ENCODE assay signal across 9 mouse cellular contexts in genomic region chr11:88692374-88692773, GRCm38 (mm10). TPM values are rescaled to one million over a fixed set of nuclear protein-coding genes. Genes with fewer than 3 reads are reported as not detected.
A peak's percentile ranks its signal among the peaks of the same experiment; 100 is the strongest.
DNase-seq lines count a peak whose midpoint lies in the region; ATAC-seq and TF ChIP-seq lines count a peak whose summit lies in the region.
"Had no signal": no experiment of that assay in that cellular context is flagged by ENCODE, and none has a peak within 500 bp of the region (broad histone marks: within the 10 kb centered on the region; RNA-seq: fewer than 3 reads in every experiment).

No protein-coding gene starts in this region.

- H3K36me3 ChIP-seq in embryonic facial prominence, embryonic 14.5 days (ENCODE audit: control insufficient read depth, insufficient read depth, low read length), result peaks cover 24% of the 10 kb centered on the region
- H3K36me3 ChIP-seq in hindbrain, postnatal 0 days (ENCODE audit: insufficient read depth, low read length), result no peaks in the 10 kb centered on the region
- H3K36me3 ChIP-seq in stomach, postnatal 0 days (ENCODE audit: control insufficient read depth, insufficient read depth, low read length), result no peaks in the 10 kb centered on the region; the same call in 1 of the 2 replicates

- peak; percentile 47; the same call in 1 of the 2 replicates for ATAC-seq in embryonic facial prominence, embryonic 14.5 days (ENCODE audit: low read depth)
- ATAC-seq in hindbrain, postnatal 0 days, result peak; percentile 55
- ATAC-seq in stomach, postnatal 0 days (ENCODE audit: low FRiP score, low TSS enrichment), result 0 out of 2 replicates have a peak, but pooled peaks have one; percentile 27
- ATAC-seq: Patski had no signal

- TF ChIP-seq CTCF in hindbrain, postnatal 0 days (IDR thresholded peaks at IDR 0.05; ENCODE audit: low read depth), result no peak
- TF ChIP-seq CTCF in stomach, postnatal 0 days (IDR thresholded peaks at IDR 0.05; ENCODE audit: low read depth), result no peak

- no peaks in the 10 kb centered on the region for H3K27me3 ChIP-seq in embryonic facial prominence, embryonic 14.5 days (replicated peaks; ENCODE audit: control insufficient read depth, insufficient read depth, low read length)
- H3K27me3 ChIP-seq in hindbrain, postnatal 0 days (ENCODE audit: insufficient read depth, low read length), result no peaks in the 10 kb centered on the region
- H3K27me3 ChIP-seq in stomach, postnatal 0 days (ENCODE audit: control insufficient read depth, insufficient read depth, low read length), result no peaks in the 10 kb centered on the region
- H3K27me3 ChIP-seq: Patski had no signal

- H3K4me1 ChIP-seq in embryonic facial prominence, embryonic 14.5 days (ENCODE audit: control insufficient read depth, insufficient read depth, low read length), result peaks cover 45% of the 10 kb centered on the region
- H3K4me1 ChIP-seq in hindbrain, postnatal 0 days (ENCODE audit: insufficient read depth, low read length), result peaks cover 11% of the 10 kb centered on the region; the same call in 1 of the 2 replicates
- H3K4me1 ChIP-seq in stomach, postnatal 0 days (replicated peaks; ENCODE audit: control insufficient read depth, insufficient read depth), result 0 out of 2 replicates have a peak, but pooled peaks cover 9% of the 10 kb centered on the region

- no peak for TF ChIP-seq EP300 in stomach, postnatal 0 days (optimal IDR thresholded peaks at IDR 0.05)

- no peak overlapping the region for H3K4me2 ChIP-seq in embryonic facial prominence, embryonic 14.5 days (ENCODE audit: low read depth, low read length)
- H3K4me2 ChIP-seq in hindbrain, postnatal 0 days (ENCODE audit: low read depth, low read length), result no peak overlapping the region
- H3K4me2 ChIP-seq in stomach, postnatal 0 days (replicated peaks; ENCODE audit: low read depth), result no peak overlapping the region

- peak; percentile 25 to 41 for DNase-seq in lung, postnatal 4 days
- no peak for DNase-seq in lung, postnatal 10 days
- DNase-seq in embryonic facial prominence, embryonic 14.5 days (ENCODE audit: low spot score), result peak; percentile 74
- DNase-seq in hindbrain, postnatal 0 days (ENCODE audit: low spot score), result peak; percentile 33
- no peak for DNase-seq in stomach, postnatal 0 days (ENCODE audit: low spot score)
- no peak for DNase-seq in layer of hippocampus, postnatal 10 days (ENCODE audit: low spot score in 2 of 2)
- DNase-seq in natural killer cell, adult 2 months (ENCODE audit: low spot score in 2 of 2), result no peak
- no peak for DNase-seq in cerebellum, adult 11 months

- no peak overlapping the region for H3K27ac ChIP-seq in embryonic facial prominence, embryonic 14.5 days (replicated peaks; ENCODE audit: low read depth, low read length)
- H3K27ac ChIP-seq in hindbrain, postnatal 0 days, result no peak overlapping the region
- H3K27ac ChIP-seq in stomach, postnatal 0 days (replicated peaks), result no peak overlapping the region

- no peak overlapping the region for H3K4me3 ChIP-seq in embryonic facial prominence, embryonic 14.5 days (ENCODE audit: low read depth, low read length)
- H3K4me3 ChIP-seq in hindbrain, postnatal 0 days (ENCODE audit: low read length), result no peak overlapping the region
- no peak overlapping the region for H3K4me3 ChIP-seq in stomach, postnatal 0 days (ENCODE audit: low read depth, low read length)

- no peaks in the 10 kb centered on the region for H3K9me3 ChIP-seq in embryonic facial prominence, embryonic 14.5 days (ENCODE audit: control insufficient read depth, low read length)
- H3K9me3 ChIP-seq in hindbrain, postnatal 0 days (ENCODE audit: low read length), result no peaks in the 10 kb centered on the region
- no peaks in the 10 kb centered on the region for H3K9me3 ChIP-seq in stomach, postnatal 0 days (ENCODE audit: control insufficient read depth, low read length)

- WGBS in embryonic facial prominence, embryonic 14.5 days, result 43% methylated on average over 8 of the region's 10 CpGs
- WGBS in hindbrain, postnatal 0 days, result 20% methylated on average over 10 of the region's 10 CpGs
- WGBS in stomach, postnatal 0 days, result 35% methylated on average over 9 of the region's 10 CpGs

- H3K9ac ChIP-seq in embryonic facial prominence, embryonic 14.5 days (ENCODE audit: low read depth, low read length), result no peak overlapping the region
- no peak overlapping the region for H3K9ac ChIP-seq in hindbrain, postnatal 0 days (replicated peaks; ENCODE audit: low read length)
- no peak overlapping the region for H3K9ac ChIP-seq in stomach, postnatal 0 days (ENCODE audit: low read length)

RNA-seq across cellular contexts. Expression of gene Msi2, which starts 25.9 kb away (rescaled TPM):
- 15.2 and 15.9 TPM in 2 replicates for polyA plus RNA-seq in embryonic facial prominence, embryonic 14.5 days (2014; fragmentation: Nextera tagmentation; extraction: Ambion mirVana)
- 165 and 170 TPM in 2 replicates for total RNA-seq in hindbrain, postnatal 0 days (2014; rRNA removed)
- polyA plus RNA-seq in hindbrain, postnatal 0 days (2015; fragmentation: Nextera tagmentation; extraction: Ambion mirVana), result 33.0 and 36.8 TPM in 2 replicates
- polyA plus RNA-seq in stomach, postnatal 0 days (2015; fragmentation: Nextera tagmentation; extraction: Ambion mirVana), result 6.7 and 7.3 TPM in 2 replicates
- total RNA-seq in layer of hippocampus, postnatal 10 days (2021), result 10 to 100 TPM; 97.4 to 97.6 TPM

Comparison
In these comparisons a context has a peak if more than half of its experiments do, and no peak if none do; other contexts are left out.
1. DNase-seq: peak in lung, postnatal 4 days (2 of 2), embryonic facial prominence, embryonic 14.5 days (single experiment) and hindbrain, postnatal 0 days (single experiment); none in lung, postnatal 10 days (single experiment), stomach, postnatal 0 days (single experiment), layer of hippocampus, postnatal 10 days (0 of 2), natural killer cell, adult 2 months (0 of 2) and cerebellum, adult 11 months (single experiment).
2. Peak in every context shown above with its lines, with median percentiles within 50 percentile points of each other: ATAC-seq.